Mouse (Mus musculus): ENCODE results near the gene Osbpl10. TPM values are rescaled to one million over a fixed set of nuclear protein-coding genes. Genes with fewer than 3 reads are reported as not detected.
"Not testable (repeated sequence)": the region's sequence is repeated elsewhere in the genome, so short reads cannot be mapped to it uniquely, and the experiment has no call there.

Gene Osbpl10
- polyA plus RNA-seq, 1 experiment from 2014 or later = 4.7 TPM

GRCm38 (mm10) chr9:115243630-115244029 is 265.3 kb downstream of the Osbpl10 start:
- H3K36me3 ChIP-seq = peaks cover 51% of the 10 kb centered on the region
- no peak for ATAC-seq (ENCODE audit: low FRiP score, low read depth)
- 76% methylated on average over 6 of the region's 6 CpGs for WGBS

DNA sequence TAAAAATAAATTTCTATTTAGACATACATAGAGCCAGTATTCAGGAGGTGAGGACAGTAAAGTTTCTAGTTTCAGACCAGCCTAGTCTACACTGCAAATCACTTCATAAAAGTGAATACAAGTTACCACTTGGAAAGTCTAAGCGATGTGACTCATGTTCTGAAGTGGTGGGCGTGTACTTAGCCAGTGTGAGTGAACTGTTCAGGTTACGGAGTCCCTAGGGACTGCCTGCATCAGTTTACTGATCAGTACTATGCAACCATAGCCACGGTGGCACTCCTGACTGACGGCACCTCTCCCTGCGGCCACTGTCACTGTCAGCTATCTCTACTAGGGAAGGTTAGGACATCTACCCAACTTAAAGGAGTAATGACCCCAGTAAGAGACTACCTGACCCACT is 266.7 kb downstream of the Osbpl10 start:
- Histone ChIP-seq H3K4me1 (replicated peaks) (no peaks in the 10 kb centered on the region), H3K4me3 (no peak overlapping the region), H3K27me3 (no peaks in the 10 kb centered on the region), H3K9me3 (no peaks in the 10 kb centered on the region), H3K9ac (no peak overlapping the region), H3K36me3 (peaks cover 62% of the 10 kb centered on the region), H3K4me2 (no peak overlapping the region), H3K27ac (replicated peaks) (no peak overlapping the region)
- 91% methylated on average over 6 of the region's 6 CpGs for WGBS
- no peak for ATAC-seq (ENCODE audit: low FRiP score, low read depth)

More at GRCm38 (mm10) chr9:115243630-115244029, 265.3 kb downstream of the Osbpl10 start:
- Histone ChIP-seq H3K4me2 (no peak overlapping the region), H3K27me3 (no peaks in the 10 kb centered on the region), H3K27ac (replicated peaks) (no peak overlapping the region), H3K9ac (no peak overlapping the region), H3K9me3 (no peaks in the 10 kb centered on the region), H3K4me1 (replicated peaks) (no peaks in the 10 kb centered on the region), H3K4me3 (no peak overlapping the region)

DNA sequence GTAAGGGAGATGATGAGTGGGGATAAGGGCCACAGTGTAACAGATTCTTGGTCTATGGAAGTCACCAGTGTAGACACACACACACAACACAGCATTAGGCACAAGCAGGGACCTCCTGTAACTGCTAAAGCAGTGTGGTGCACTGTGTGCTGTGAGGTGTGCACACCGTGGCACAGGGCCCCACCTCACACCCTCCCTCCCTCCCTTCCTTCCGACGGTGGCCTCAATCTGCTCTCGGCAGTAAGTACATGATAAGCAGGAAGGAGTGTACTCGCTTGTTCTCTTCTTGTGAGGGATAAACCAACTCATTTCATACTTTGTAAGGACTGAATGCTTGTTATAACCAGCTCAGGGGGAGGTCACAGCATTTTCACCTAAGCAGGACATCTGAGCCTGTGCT is 270.8 kb downstream of the Osbpl10 start:
- Histone ChIP-seq H3K9ac (no peak overlapping the region), H3K27ac (replicated peaks) (no peak overlapping the region), H3K4me1 (replicated peaks) (no peaks in the 10 kb centered on the region), H3K4me3 (no peak overlapping the region), H3K36me3 (peaks cover 60% of the 10 kb centered on the region), H3K27me3 (no peaks in the 10 kb centered on the region), H3K9me3 (no peaks in the 10 kb centered on the region), H3K4me2 (no peak overlapping the region)
- ATAC-seq (ENCODE audit: low FRiP score, low read depth) = no peak
- 90% methylated on average over 5 of the region's 5 CpGs for WGBS

- Histone ChIP-seq H3K4me3 (no peak overlapping the region), H3K36me3 (peaks cover 9% of the 10 kb centered on the region), H3K27me3 (no peaks in the 10 kb centered on the region), H3K27ac (replicated peaks) (no peak overlapping the region), H3K4me1 (replicated peaks) (peaks cover 3% of the 10 kb centered on the region; the same call in 1 of the 2 replicates), H3K9ac (no peak overlapping the region), H3K9me3 (no peaks in the 10 kb centered on the region), H3K4me2 (no peak overlapping the region)
- WGBS = 72% methylated on average over 6 of the region's 6 CpGs
- ATAC-seq (ENCODE audit: low FRiP score, low read depth) = no peak
Observed at GRCm38 (mm10) chr9:115257733-115258286, 279.4 kb downstream of the Osbpl10 start.

DNA sequence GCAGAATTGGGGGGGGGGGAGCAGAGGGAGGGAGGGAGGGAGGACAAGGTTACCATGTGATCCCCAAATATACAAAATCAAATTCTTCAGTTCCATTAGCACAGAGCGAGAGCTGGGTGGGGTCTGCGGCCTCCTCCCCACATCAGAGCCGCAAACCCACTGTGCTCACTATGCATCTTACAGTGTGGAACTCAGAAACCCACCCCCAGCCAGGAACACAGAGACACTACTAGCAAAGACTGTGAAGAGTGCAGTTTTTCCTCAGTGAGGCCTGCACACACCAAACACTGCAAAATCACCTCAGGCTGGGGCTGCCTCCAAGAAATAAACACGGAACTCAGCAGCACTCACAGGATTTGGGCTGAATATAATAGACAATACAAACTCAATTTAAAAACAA is 281.5 kb downstream of the Osbpl10 start:
- ATAC-seq (ENCODE audit: low FRiP score, low read depth) = no peak
- Histone ChIP-seq H3K9me3 (no peaks in the 10 kb centered on the region), H3K4me1 (replicated peaks) (peaks cover 3% of the 10 kb centered on the region; the same call in 1 of the 2 replicates), H3K4me3 (no peak overlapping the region), H3K27me3 (no peaks in the 10 kb centered on the region), H3K4me2 (no peak overlapping the region), H3K9ac (no peak overlapping the region), H3K27ac (replicated peaks) (no peak overlapping the region), H3K36me3 (peaks cover 3% of the 10 kb centered on the region; the same call in 1 of the 2 replicates)
- 90% methylated on average over 4 of the region's 4 CpGs for WGBS

DNA sequence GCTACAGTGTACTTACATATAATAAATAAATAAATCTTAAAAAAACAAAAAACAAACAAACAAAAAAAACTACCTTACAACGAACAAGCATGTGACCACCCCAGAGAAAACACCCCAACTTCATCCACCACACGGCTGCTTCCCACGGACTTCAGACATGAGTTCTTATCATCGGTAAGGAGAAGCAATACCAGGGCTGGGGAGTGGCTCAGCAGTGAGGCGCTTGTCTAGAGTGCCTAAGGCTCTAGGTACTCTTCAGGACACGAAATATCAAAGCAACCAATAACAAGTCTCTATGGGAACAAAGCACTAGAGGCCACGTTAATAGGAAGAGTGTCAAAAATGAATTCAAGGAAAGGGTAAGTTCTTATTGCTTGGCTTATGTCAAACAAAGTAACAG is 282.1 kb downstream of the Osbpl10 start:
- Histone ChIP-seq H3K27ac (replicated peaks) (no peak overlapping the region), H3K36me3 (peaks cover 4% of the 10 kb centered on the region), H3K9me3 (no peaks in the 10 kb centered on the region), H3K9ac (no peak overlapping the region), H3K4me3 (no peak overlapping the region), H3K4me1 (replicated peaks) (peaks cover 3% of the 10 kb centered on the region; the same call in 1 of the 2 replicates), H3K4me2 (no peak overlapping the region), H3K27me3 (no peaks in the 10 kb centered on the region)
- ATAC-seq (ENCODE audit: low FRiP score, low read depth) = no peak
- 87% methylated on average over 7 of the region's 7 CpGs for WGBS

- no peak overlapping the region for H3K27ac ChIP-seq (replicated peaks)
- no peak overlapping the region for H3K4me2 ChIP-seq
- no peak overlapping the region for H3K9ac ChIP-seq
- 68% methylated on average over 8 of the region's 8 CpGs for WGBS
- ATAC-seq (ENCODE audit: low FRiP score, low read depth) = peak; percentile 51; the same call in 1 of the 2 replicates
- H3K9me3 ChIP-seq = no peaks in the 10 kb centered on the region
- H3K27me3 ChIP-seq = no peaks in the 10 kb centered on the region
- no peak overlapping the region for H3K4me3 ChIP-seq
- H3K4me1 ChIP-seq (replicated peaks) = peaks cover 3% of the 10 kb centered on the region; the same call in 1 of the 2 replicates
- peaks cover 7% of the 10 kb centered on the region for H3K36me3 ChIP-seq
Observed at GRCm38 (mm10) chr9:115261456-115261855, 283.1 kb downstream of the Osbpl10 start.

GRCm38 (mm10) chr9:115261896-115262295 is 283.5 kb downstream of the Osbpl10 start:
- H3K27ac ChIP-seq (replicated peaks) = no peak overlapping the region
- H3K9me3 ChIP-seq = no peaks in the 10 kb centered on the region
- ATAC-seq (ENCODE audit: low FRiP score, low read depth) = no peak
- no peaks in the 10 kb centered on the region for H3K27me3 ChIP-seq
- H3K9ac ChIP-seq = no peak overlapping the region
- peaks cover 7% of the 10 kb centered on the region for H3K36me3 ChIP-seq
- peaks cover 3% of the 10 kb centered on the region; the same call in 1 of the 2 replicates for H3K4me1 ChIP-seq (replicated peaks)
- H3K4me3 ChIP-seq = no peak overlapping the region
- H3K4me2 ChIP-seq = no peak overlapping the region
- 80% methylated on average over 5 of the region's 5 CpGs for WGBS

GRCm38 (mm10) chr9:115271556-115271955 is 293.2 kb downstream of the Osbpl10 start:
- ATAC-seq (ENCODE audit: low FRiP score, low read depth) = no peak
- H3K27ac ChIP-seq (replicated peaks) = no peak overlapping the region
- H3K4me2 ChIP-seq = no peak overlapping the region
- H3K27me3 ChIP-seq = no peaks in the 10 kb centered on the region
- peaks cover 23% of the 10 kb centered on the region for H3K36me3 ChIP-seq
- WGBS = 89% methylated on average over 3 of the region's 3 CpGs
- no peaks in the 10 kb centered on the region for H3K9me3 ChIP-seq
- H3K4me3 ChIP-seq = no peak overlapping the region
- H3K4me1 ChIP-seq (replicated peaks) = no peaks in the 10 kb centered on the region
- no peak overlapping the region for H3K9ac ChIP-seq

DNA sequence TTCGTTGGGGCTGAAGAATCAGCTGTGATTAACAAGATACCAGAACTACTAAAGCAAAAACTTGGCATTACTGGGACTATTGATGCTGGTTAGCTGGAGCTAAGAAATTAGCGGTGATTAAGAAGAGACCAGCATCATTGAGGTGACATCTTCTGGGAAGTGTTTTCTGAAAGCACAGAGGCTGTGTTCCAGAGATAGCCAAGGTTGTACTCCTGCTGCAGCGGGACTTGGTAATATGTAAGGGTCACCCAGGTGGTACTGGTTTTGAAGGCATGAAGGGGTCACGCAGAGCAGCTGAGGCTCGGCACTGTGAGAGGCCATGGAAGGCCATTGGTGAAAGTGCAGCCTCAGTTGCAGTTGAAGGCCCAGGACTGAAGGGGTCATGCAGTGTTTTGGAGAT is 294.1 kb downstream of the Osbpl10 start:
- H3K36me3 ChIP-seq = peaks cover 27% of the 10 kb centered on the region
- not testable (repeated sequence) for H3K4me1 ChIP-seq (replicated peaks); H3K4me3 ChIP-seq; H3K9ac ChIP-seq; H3K27me3 ChIP-seq; H3K4me2 ChIP-seq; ATAC-seq (ENCODE audit: low FRiP score, low read depth); H3K27ac ChIP-seq (replicated peaks); H3K9me3 ChIP-seq
- WGBS = 96% methylated on average over 5 of the region's 5 CpGs

DNA sequence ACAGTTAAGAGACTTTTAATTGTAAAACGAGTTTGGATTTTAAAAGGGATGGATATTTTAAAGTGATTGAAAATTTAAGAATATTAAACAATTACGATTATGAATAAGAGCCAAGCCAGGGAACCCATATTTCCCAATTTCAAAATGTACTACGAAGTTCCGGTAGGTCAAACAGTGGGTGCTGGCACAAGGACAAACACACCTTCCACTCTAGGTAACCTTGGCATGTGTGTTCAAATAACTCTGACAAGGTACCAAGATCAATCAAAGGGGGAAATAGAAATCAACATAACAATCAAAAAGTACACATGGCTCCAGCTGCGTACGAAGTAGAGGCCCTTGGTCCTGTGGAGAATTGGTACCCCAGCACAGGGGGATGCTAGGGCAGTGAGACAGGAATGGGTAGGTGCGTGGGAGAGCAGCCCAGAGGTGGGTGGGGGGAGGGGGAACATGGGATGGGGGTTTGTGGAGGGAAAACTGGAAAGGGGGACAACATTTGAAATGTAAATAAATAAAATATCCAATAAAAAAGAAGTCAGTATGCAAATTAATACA is 294.8 kb downstream of the Osbpl10 start:
- no peak for ATAC-seq (ENCODE audit: low FRiP score, low read depth)
- Histone ChIP-seq H3K4me3 (no peak overlapping the region), H3K9me3 (no peaks in the 10 kb centered on the region), H3K27me3 (no peaks in the 10 kb centered on the region), H3K4me1 (replicated peaks) (no peaks in the 10 kb centered on the region), H3K36me3 (peaks cover 27% of the 10 kb centered on the region), H3K4me2 (no peak overlapping the region), H3K27ac (replicated peaks) (no peak overlapping the region), H3K9ac (no peak overlapping the region)
- WGBS = 94% methylated on average over 7 of the region's 7 CpGs

DNA sequence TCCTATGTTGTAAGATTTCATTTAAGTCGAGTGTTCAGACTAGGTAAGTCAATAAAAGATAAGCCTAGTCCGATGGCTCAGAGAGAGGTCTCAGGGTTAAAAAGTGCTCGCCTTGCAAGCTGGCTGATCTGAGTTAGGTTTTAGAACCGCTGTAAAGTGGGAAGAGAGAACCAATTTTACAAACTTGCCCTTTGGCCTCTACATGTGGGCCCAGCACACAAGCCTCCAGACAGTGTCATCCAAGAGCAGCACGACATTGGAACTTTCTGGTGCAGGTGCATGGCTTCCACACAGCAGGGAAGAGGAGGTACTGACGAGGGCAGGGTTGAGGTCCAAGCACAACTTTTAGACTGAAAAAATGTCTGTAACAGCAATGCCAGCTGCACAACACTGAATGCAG is 296.4 kb downstream of the Osbpl10 start:
- 91% methylated on average over 6 of the region's 6 CpGs for WGBS
- Histone ChIP-seq H3K4me3 (no peak overlapping the region), H3K36me3 (peaks cover 40% of the 10 kb centered on the region), H3K9ac (no peak overlapping the region), H3K4me1 (replicated peaks) (no peaks in the 10 kb centered on the region), H3K9me3 (no peaks in the 10 kb centered on the region), H3K27me3 (no peaks in the 10 kb centered on the region), H3K27ac (replicated peaks) (no peak overlapping the region), H3K4me2 (no peak overlapping the region)
- no peak for ATAC-seq (ENCODE audit: low FRiP score, low read depth)

DNA sequence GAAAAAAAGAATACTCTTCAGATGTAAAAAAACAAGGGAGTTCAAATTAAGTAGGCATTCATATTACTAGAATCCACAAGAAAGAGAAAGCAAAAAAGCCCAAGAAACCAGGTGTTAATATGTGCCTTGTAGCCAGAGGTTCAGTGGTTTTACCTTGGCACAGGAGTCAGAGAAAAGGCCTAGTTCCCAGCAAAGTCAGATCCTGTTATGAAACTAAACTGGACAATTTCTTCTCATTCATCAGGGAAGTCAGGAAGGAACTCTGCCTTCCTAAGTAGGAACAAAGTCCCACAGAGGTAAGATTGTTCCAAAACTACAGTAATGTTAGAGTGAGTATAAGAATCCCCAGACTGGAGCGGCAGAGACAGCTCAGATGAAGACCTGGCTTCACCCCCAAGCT is 300.3 kb downstream of the Osbpl10 start:
- Histone ChIP-seq H3K4me3 (no peak overlapping the region), H3K9me3 (no peaks in the 10 kb centered on the region), H3K4me2 (no peak overlapping the region), H3K27me3 (no peaks in the 10 kb centered on the region), H3K27ac (replicated peaks) (no peak overlapping the region), H3K9ac (no peak overlapping the region), H3K4me1 (replicated peaks) (0 out of 2 replicates have a peak, but pooled peaks cover 3% of the 10 kb centered on the region), H3K36me3 (peaks cover 41% of the 10 kb centered on the region)
- no peak for ATAC-seq (ENCODE audit: low FRiP score, low read depth)
- WGBS = 88% methylated on average over 1 of the region's 1 CpGs
